Mouse (Mus musculus) hindbrain, embryonic 12.5 days (tissue): ENCODE measurements around the gene Hsdl1. TPM values are rescaled to one million over a fixed set of nuclear protein-coding genes. Genes with fewer than 3 reads are reported as not detected.
A peak's percentile ranks its signal among the peaks of the same experiment; 100 is the strongest.

ENCODE experiments used
- ATAC-seq: fragments of 200-750 bp; cut with Nextera tagmentation; 2 replicates; pipeline ENCODE4 v1.8.0; 2017; ENCODE audit warnings: moderate TSS enrichment; ENCODE audit not compliant: low FRiP score
- H3K27ac ChIP-seq: fragments of 300-500 bp; sonication (generic); 2 replicates; pipeline ENCODE4 v1.5.1; 2016; ENCODE audit warnings: mild to moderate bottlenecking
- H3K27me3 ChIP-seq: fragments of 300-500 bp; sonication (generic); 2 replicates; pipeline ENCODE4 v1.6.1; 2016; ENCODE audit warnings: mild to moderate bottlenecking
- H3K36me3 ChIP-seq: fragments of 300-500 bp; sonication (generic); 2 replicates; pipeline ENCODE4 v1.6.1; 2016; ENCODE audit warnings: mild to moderate bottlenecking
- H3K4me1 ChIP-seq: fragments of 300-500 bp; sonication (generic); 2 replicates; pipeline ENCODE4 v1.6.1; 2016
- H3K4me2 ChIP-seq: fragments of 300-500 bp; sonication (generic); replicated peaks from 2 replicates; pipeline ENCODE4 v1.6.1; 2016; ENCODE audit warnings: mild to moderate bottlenecking
- H3K4me3 ChIP-seq: fragments of 300-500 bp; sonication (generic); 2 replicates; pipeline ENCODE4 v1.5.1; 2016; ENCODE audit warnings: mild to moderate bottlenecking
- H3K9ac ChIP-seq: fragments of 300-500 bp; sonication (generic); 2 replicates; pipeline ENCODE4 v1.6.1; 2016; ENCODE audit warnings: mild to moderate bottlenecking, moderate library complexity
- H3K9me3 ChIP-seq: fragments of 300-500 bp; sonication (generic); replicated peaks from 2 replicates; pipeline ENCODE4 v1.6.1; 2016; ENCODE audit warnings: mild to moderate bottlenecking
- WGBS: fragments of 180-500 bp; shearing (Covaris S2); methylation state at CpG from one replicate; pipeline ENCODE4 v1.1.7; 2016; 5-methylcytosine and 5-hydroxymethylcytosine counted together
- polyA plus RNA-seq: library from polyadenylated mRNA; unstranded; fragments of >200 nt; fragmentation: Nextera tagmentation; extraction: Ambion mirVana; gene quantifications from 2 replicates; pipeline ENCODE4 v1.2.1, GENCODE M21; 2016

Gene Hsdl1
- polyA plus RNA-seq, 1 experiment from 2014 or later, result 91.1 TPM

- Histone ChIP-seq H3K27me3 (peaks cover 7% of the 10 kb centered on the region), H3K4me3 (no peak overlapping the region), H3K4me1 (peaks cover 14% of the 10 kb centered on the region), H3K9ac (no peak overlapping the region), H3K27ac (no peak overlapping the region), H3K36me3 (peaks cover 12% of the 10 kb centered on the region), H3K4me2 (no peak overlapping the region), H3K9me3 (no peaks in the 10 kb centered on the region)
- 88% methylated on average over 6 of the region's 6 CpGs for WGBS
- ATAC-seq, result no peak
Measured at GRCm38 (mm10) chr8:119571135-119571534, 3.8 kb downstream of the Hsdl1 start.

GRCm38 (mm10) chr8:119569881-119570280 lies 5.1 kb downstream of the Hsdl1 start:
- ATAC-seq, result no peak
- H3K27me3 ChIP-seq, result no peaks in the 10 kb centered on the region
- H3K9me3 ChIP-seq, result no peaks in the 10 kb centered on the region
- peaks cover 11% of the 10 kb centered on the region for H3K4me1 ChIP-seq
- H3K9ac ChIP-seq, result no peak overlapping the region
- H3K27ac ChIP-seq, result no peak overlapping the region
- H3K4me2 ChIP-seq, result no peak overlapping the region
- no peak overlapping the region for H3K4me3 ChIP-seq
- peaks cover 25% of the 10 kb centered on the region for H3K36me3 ChIP-seq
- 38% methylated on average over 4 of the region's 4 CpGs for WGBS

GRCm38 (mm10) chr8:119568951-119569350 lies 6.0 kb downstream of the Hsdl1 start:
- H3K4me1 ChIP-seq, result peaks cover 9% of the 10 kb centered on the region
- H3K4me2 ChIP-seq, result no peak overlapping the region
- 68% methylated on average over 7 of the region's 7 CpGs for WGBS
- H3K4me3 ChIP-seq, result no peak overlapping the region
- no peak for ATAC-seq
- no peak overlapping the region for H3K27ac ChIP-seq
- H3K9me3 ChIP-seq, result no peaks in the 10 kb centered on the region
- H3K36me3 ChIP-seq, result peaks cover 32% of the 10 kb centered on the region
- H3K9ac ChIP-seq, result no peak overlapping the region
- no peaks in the 10 kb centered on the region for H3K27me3 ChIP-seq

GRCm38 (mm10) chr8:119568251-119568650 lies 6.7 kb downstream of the Hsdl1 start:
- Histone ChIP-seq H3K27me3 (no peaks in the 10 kb centered on the region), H3K36me3 (peaks cover 39% of the 10 kb centered on the region), H3K4me3 (no peak overlapping the region), H3K9me3 (no peaks in the 10 kb centered on the region), H3K27ac (no peak overlapping the region), H3K9ac (no peak overlapping the region), H3K4me2 (no peak overlapping the region), H3K4me1 (peaks cover 2% of the 10 kb centered on the region; the same call in 1 of the 2 replicates)
- no peak for ATAC-seq
- 93% methylated on average over 9 of the region's 9 CpGs for WGBS

- no peaks in the 10 kb centered on the region for H3K9me3 ChIP-seq
- H3K27me3 ChIP-seq, result no peaks in the 10 kb centered on the region
- peaks cover 56% of the 10 kb centered on the region for H3K36me3 ChIP-seq
- WGBS, result 84% methylated on average over 11 of the region's 11 CpGs
- H3K27ac ChIP-seq, result no peak overlapping the region
- H3K4me3 ChIP-seq, result no peak overlapping the region
- H3K4me1 ChIP-seq, result no peaks in the 10 kb centered on the region
- no peak overlapping the region for H3K9ac ChIP-seq
- no peak overlapping the region for H3K4me2 ChIP-seq
- ATAC-seq, result no peak
Measured at GRCm38 (mm10) chr8:119566367-119566766, 8.6 kb downstream of the Hsdl1 start.

- WGBS, result 93% methylated on average over 14 of the region's 14 CpGs
- H3K9me3 ChIP-seq, result no peaks in the 10 kb centered on the region
- H3K4me1 ChIP-seq, result no peaks in the 10 kb centered on the region
- H3K27ac ChIP-seq, result no peak overlapping the region
- no peak overlapping the region for H3K4me3 ChIP-seq
- H3K27me3 ChIP-seq, result no peaks in the 10 kb centered on the region
- no peak overlapping the region for H3K9ac ChIP-seq
- no peak for ATAC-seq
- no peak overlapping the region for H3K4me2 ChIP-seq
- H3K36me3 ChIP-seq, result peaks cover 62% of the 10 kb centered on the region
Measured at GRCm38 (mm10) chr8:119563849-119564251, 11.1 kb downstream of the Hsdl1 start.

GRCm38 (mm10) chr8:119559402-119559720 lies 15.6 kb downstream of the Hsdl1 start:
- H3K4me3 ChIP-seq, result no peak overlapping the region
- H3K27me3 ChIP-seq, result no peaks in the 10 kb centered on the region
- H3K36me3 ChIP-seq, result peaks cover 34% of the 10 kb centered on the region
- ATAC-seq, result 0 out of 2 replicates have a peak, but pooled peaks have one; percentile 1
- H3K4me1 ChIP-seq, result peaks cover 13% of the 10 kb centered on the region
- no peaks in the 10 kb centered on the region for H3K9me3 ChIP-seq
- H3K27ac ChIP-seq, result peak overlapping the region; percentile 93; the same call in 1 of the 2 replicates
- WGBS, result 94% methylated on average over 6 of the region's 6 CpGs
- peak overlapping the region; percentile 60 for H3K4me2 ChIP-seq
- H3K9ac ChIP-seq, result no peak overlapping the region

- Histone ChIP-seq H3K9me3 (no peaks in the 10 kb centered on the region), H3K4me2 (peak within 1 kb of the TSS; percentile 95), H3K4me3 (peak within 1 kb of the TSS; percentile 87), H3K4me1 (peaks cover 13% of the 10 kb centered on the region), H3K27me3 (no peaks in the 10 kb centered on the region), H3K36me3 (peaks cover 28% of the 10 kb centered on the region), H3K9ac (peak within 1 kb of the TSS; percentile 90), H3K27ac (peak within 1 kb of the TSS; percentile 93)
- 7% methylated on average over 61 of the region's 63 CpGs for WGBS
- peak; percentile 95 for ATAC-seq
Measured at GRCm38 (mm10) chr8:119558603-119559401, 16.2 kb downstream of the Hsdl1 start, which contains the start of gene Mbtps1. Gene Mbtps1, minus strand, starts transcription at chr8:119558735.

GRCm38 (mm10) chr8:119557821-119558602 lies 17.0 kb downstream of the Hsdl1 start:
- peaks cover 13% of the 10 kb centered on the region for H3K4me1 ChIP-seq
- no peaks in the 10 kb centered on the region for H3K9me3 ChIP-seq
- 1% methylated on average over 55 of the region's 55 CpGs for WGBS
- H3K27me3 ChIP-seq, result no peaks in the 10 kb centered on the region
- H3K9ac ChIP-seq, result peak overlapping the region; percentile 90
- peak overlapping the region; percentile 87 for H3K4me3 ChIP-seq
- ATAC-seq, result peak; percentile 89
- H3K4me2 ChIP-seq, result peak overlapping the region; percentile 95
- peak overlapping the region; percentile 93 for H3K27ac ChIP-seq
- H3K36me3 ChIP-seq, result peaks cover 21% of the 10 kb centered on the region

- peaks cover 12% of the 10 kb centered on the region for H3K36me3 ChIP-seq
- H3K9ac ChIP-seq, result peak overlapping the region; percentile 90
- no peak overlapping the region for H3K27ac ChIP-seq
- no peak for ATAC-seq
- H3K9me3 ChIP-seq, result no peaks in the 10 kb centered on the region
- peaks cover 13% of the 10 kb centered on the region for H3K4me1 ChIP-seq
- H3K4me2 ChIP-seq, result peak overlapping the region; percentile 95
- WGBS, result 80% methylated on average over 9 of the region's 9 CpGs
- peak overlapping the region; percentile 87 for H3K4me3 ChIP-seq
- H3K27me3 ChIP-seq, result no peaks in the 10 kb centered on the region
Measured at GRCm38 (mm10) chr8:119557132-119557531, 17.9 kb downstream of the Hsdl1 start.

GRCm38 (mm10) chr8:119555861-119556260 lies 19.1 kb downstream of the Hsdl1 start:
- H3K27me3 ChIP-seq, result no peaks in the 10 kb centered on the region
- WGBS, result 92% methylated on average over 6 of the region's 6 CpGs

GRCm38 (mm10) chr8:119552967-119553366 lies 22.0 kb downstream of the Hsdl1 start:
- H3K9me3 ChIP-seq, result no peaks in the 10 kb centered on the region
- ATAC-seq, result no peak
- no peak overlapping the region for H3K4me2 ChIP-seq
- 86% methylated on average over 2 of the region's 2 CpGs for WGBS
- H3K36me3 ChIP-seq, result 0 out of 2 replicates have a peak, but pooled peaks cover 2% of the 10 kb centered on the region
- no peaks in the 10 kb centered on the region for H3K27me3 ChIP-seq
- no peak overlapping the region for H3K9ac ChIP-seq
- no peak overlapping the region for H3K4me3 ChIP-seq
- H3K27ac ChIP-seq, result no peak overlapping the region
- peaks cover 17% of the 10 kb centered on the region for H3K4me1 ChIP-seq

More at GRCm38 (mm10) chr8:119555861-119556260, 19.1 kb downstream of the Hsdl1 start:
- Histone ChIP-seq H3K27ac (no peak overlapping the region), H3K4me1 (peaks cover 17% of the 10 kb centered on the region), H3K36me3 (0 out of 2 replicates have a peak, but pooled peaks cover 3% of the 10 kb centered on the region), H3K4me3 (no peak overlapping the region), H3K9ac (no peak overlapping the region), H3K9me3 (no peaks in the 10 kb centered on the region), H3K4me2 (no peak overlapping the region)
- no peak for ATAC-seq
